Mouse (Mus musculus) myocyte (in vitro differentiated cells): Measurements from ENCODE around the gene Adam10.

ENCODE experiments used
- CEBPB ChIP-seq: IDR thresholded peaks from 2 replicates; pipeline ENCODE4 v1.6.1; 2011; ENCODE audit warnings: mild to moderate bottlenecking, moderate library complexity; ENCODE audit not compliant: poor library complexity, insufficient read depth, severe bottlenecking
- E2F4 ChIP-seq: IDR thresholded peaks from one replicate; pipeline ENCODE4 v1.6.1; 2011; ENCODE audit warnings: mild to moderate bottlenecking, control low read depth, moderate library complexity; ENCODE audit not compliant: insufficient read depth
- MAX ChIP-seq: IDR thresholded peaks from one replicate; pipeline ENCODE4 v1.6.1; 2011; ENCODE audit warnings: low read depth, mild to moderate bottlenecking, control low read depth
- MYOD1 ChIP-seq, 3 experiments: IDR thresholded peaks; one replicate each; pipeline ENCODE4 v1.6.1; 2011; ENCODE audit warnings: control low read depth in 2 of 3, low read depth in 2 of 3, mild to moderate bottlenecking in 2 of 3, moderate library complexity in 1 of 3; ENCODE audit not compliant: insufficient read length in 2 of 3, control insufficient read depth in 1 of 3
- MYOG ChIP-seq, 3 experiments: IDR thresholded peaks; one replicate each; pipeline ENCODE4 v1.6.1; 2011; ENCODE audit warnings: control low read depth in 2 of 3, low read depth in 2 of 3, mild to moderate bottlenecking in 2 of 3; ENCODE audit not compliant: insufficient read length in 2 of 3, control insufficient read depth in 1 of 3, insufficient read depth in 1 of 3
- POLR2A ChIP-seq: IDR thresholded peaks from one replicate; pipeline ENCODE4 v1.6.1; 2011; ENCODE audit warnings: low read depth, mild to moderate bottlenecking, control low read depth, moderate library complexity; ENCODE audit not compliant: insufficient read length
- POLR2AphosphoS2 ChIP-seq: IDR thresholded peaks from one replicate; pipeline ENCODE4 v1.6.1; 2011; ENCODE audit warnings: low read depth, control low read depth; ENCODE audit not compliant: insufficient read length
- SRF ChIP-seq: IDR thresholded peaks from one replicate; pipeline ENCODE4 v1.6.1; 2011; ENCODE audit warnings: low read depth; ENCODE audit not compliant: control insufficient read depth, insufficient read length
- TCF12 ChIP-seq: IDR thresholded peaks from one replicate; pipeline ENCODE4 v1.6.1; 2011; ENCODE audit warnings: mild to moderate bottlenecking, control low read depth; ENCODE audit not compliant: poor library complexity, insufficient read depth, severe bottlenecking
- TCF3 ChIP-seq: IDR thresholded peaks from one replicate; pipeline ENCODE4 v1.6.1; 2011; ENCODE audit warnings: low read depth, control low read depth; ENCODE audit not compliant: insufficient read length
- USF1 ChIP-seq: IDR thresholded peaks from one replicate; pipeline ENCODE4 v1.6.1; 2011; ENCODE audit warnings: low read depth, mild to moderate bottlenecking, control low read depth, moderate library complexity

DNA sequence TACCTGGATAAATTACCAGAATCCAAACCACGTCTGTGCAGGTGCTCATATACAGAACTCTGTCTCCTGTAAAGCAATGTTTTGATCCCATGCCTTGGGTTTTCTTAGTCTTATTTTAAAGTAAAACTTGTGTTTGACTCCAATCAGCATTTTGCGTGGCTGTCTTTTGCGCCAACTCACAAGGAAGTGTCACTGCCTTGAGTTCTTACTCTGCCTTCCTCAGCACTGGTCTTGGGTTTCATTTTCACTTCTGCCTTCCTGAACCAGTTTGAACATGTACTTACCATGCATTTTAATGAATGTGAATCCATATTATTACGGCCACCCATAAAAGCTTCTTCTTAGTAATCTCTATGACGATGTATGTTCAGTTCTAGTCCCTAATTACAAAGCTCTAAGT is 82.2 kb downstream of the Adam10 start:
- TF ChIP-seq CEBPB (no peak), MAX (no peak), USF1 (no peak), POLR2AphosphoS2 (no peak), POLR2A (no peak), MYOD1 (IDR thresholded peaks at IDR 0.05; ENCODE audit: control insufficient read depth in 1 of 3, insufficient read length in 2 of 3, low read depth in 2 of 3) (no peak), MYOG (IDR thresholded peaks at IDR 0.05; ENCODE audit: control insufficient read depth in 1 of 3, insufficient read depth in 1 of 3, insufficient read length in 2 of 3, low read depth in 2 of 3) (no peak), E2F4 (no peak), TCF12 (no peak), SRF (no peak), TCF3 (no peak)
